Mouse (Mus musculus): ENCODE results near the gene Anks1b. TPM values are rescaled to one million over a fixed set of nuclear protein-coding genes. Genes with fewer than 3 reads are reported as not detected.

Anks1b gene
- polyA plus RNA-seq, 1 experiment from 2014 or later: 1.8 TPM

DNA sequence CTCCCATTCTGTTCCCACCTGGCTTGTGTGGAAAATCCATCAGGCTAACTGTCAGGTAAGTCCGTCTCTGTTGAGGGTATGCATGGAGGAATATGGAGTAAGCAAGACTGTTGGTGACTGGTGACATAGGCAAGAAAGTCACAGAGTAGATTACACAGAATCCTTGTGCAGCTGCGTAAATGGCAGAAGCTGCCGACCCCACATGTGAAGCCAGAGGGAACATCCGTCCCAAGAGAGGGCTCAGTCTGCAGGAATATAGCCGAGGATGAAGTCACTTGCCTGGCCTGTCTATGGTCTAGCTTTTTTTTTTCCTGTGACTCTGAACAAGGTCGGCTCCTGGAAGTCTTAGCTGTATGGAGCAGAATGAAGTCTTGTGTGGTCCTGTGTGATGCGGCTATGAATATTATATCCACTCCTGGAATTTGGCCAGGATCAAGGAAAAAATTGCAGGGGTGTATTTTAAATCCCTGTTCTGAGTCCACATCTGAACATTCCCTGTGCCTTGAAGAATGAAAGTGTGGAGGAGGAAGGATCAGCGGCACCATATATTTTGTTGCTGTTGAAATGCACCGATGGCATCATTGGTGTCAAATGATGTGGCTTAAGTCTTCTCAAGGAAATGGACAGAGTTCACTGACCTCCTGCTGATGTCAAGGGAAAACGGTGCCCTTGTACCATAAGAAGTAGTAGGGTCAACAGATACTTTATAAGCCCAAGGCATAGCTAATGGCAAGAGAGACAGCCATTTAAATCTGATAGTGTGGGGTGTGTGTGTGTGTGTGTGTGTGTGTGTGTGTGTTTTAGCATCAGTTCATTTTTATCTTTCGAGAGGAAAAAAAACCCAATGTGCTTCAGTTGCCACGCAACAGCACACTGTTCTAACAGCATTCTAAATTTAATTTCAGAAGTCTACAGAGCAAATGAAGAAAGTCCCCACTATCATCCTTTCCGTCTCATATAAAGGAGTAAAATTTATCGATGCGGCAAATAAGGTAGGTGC lies 1067.5 kb downstream of the Anks1b start:
- no peak overlapping the region for H3K9ac ChIP-seq (ENCODE audit: low read length)
- no peak overlapping the region for H3K4me2 ChIP-seq (replicated peaks; ENCODE audit: low read depth)
- no peaks in the 10 kb centered on the region for H3K36me3 ChIP-seq (ENCODE audit: control insufficient read depth, insufficient read depth, low read length)
- ATAC-seq (ENCODE audit: low FRiP score, low TSS enrichment): no peak
- H3K27me3 ChIP-seq (ENCODE audit: control insufficient read depth, insufficient read depth, low read length): no peaks in the 10 kb centered on the region
- TF ChIP-seq CTCF (IDR thresholded peaks at IDR 0.05; ENCODE audit: low read depth) (no peak), EP300 (optimal IDR thresholded peaks at IDR 0.05) (no peak)
- no peaks in the 10 kb centered on the region for H3K4me1 ChIP-seq (replicated peaks; ENCODE audit: control insufficient read depth, insufficient read depth)
- WGBS: 72% methylated on average over 15 of the region's 15 CpGs
- no peak overlapping the region for H3K4me3 ChIP-seq (ENCODE audit: low read depth, low read length)
- H3K27ac ChIP-seq (replicated peaks): no peak overlapping the region
- no peaks in the 10 kb centered on the region for H3K9me3 ChIP-seq (ENCODE audit: control insufficient read depth, low read length)
- no peak for DNase-seq (ENCODE audit: low spot score)

DNA sequence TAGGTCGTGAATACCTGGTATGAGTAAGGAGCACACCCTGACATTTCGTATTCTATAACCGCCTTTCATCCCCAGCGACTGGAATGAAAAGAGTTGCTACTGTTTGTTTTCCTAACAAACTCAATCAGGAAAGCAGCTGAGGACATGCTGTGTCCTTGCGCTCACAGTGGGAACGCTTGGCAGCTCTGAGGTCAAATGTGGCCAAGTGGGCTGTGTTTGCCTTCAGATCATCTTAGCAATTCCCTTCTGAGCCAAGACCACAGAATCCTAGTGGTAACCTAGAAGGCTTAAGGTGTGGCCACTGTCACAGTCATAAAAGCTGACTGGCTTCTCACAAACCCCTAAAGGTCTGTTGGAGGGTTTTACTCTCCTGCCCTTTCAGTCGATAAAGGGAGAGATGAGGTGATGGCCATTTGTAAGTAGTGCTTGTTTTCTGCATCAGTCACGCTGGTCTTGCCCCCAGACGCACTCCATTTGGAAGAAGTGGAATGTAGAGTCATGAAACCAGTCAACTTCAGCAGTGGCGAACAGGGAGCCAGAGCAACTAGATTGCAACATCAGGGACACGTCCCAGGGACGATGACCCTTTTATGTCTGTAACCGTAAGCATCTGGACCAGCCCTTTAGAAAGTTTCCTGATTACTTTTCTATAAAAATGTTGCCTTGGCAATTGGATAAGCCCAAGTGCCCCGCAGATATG lies 1068.8 kb downstream of the Anks1b start:
- Histone ChIP-seq H3K9ac (ENCODE audit: low read length) (no peak overlapping the region), H3K4me3 (ENCODE audit: low read depth, low read length) (no peak overlapping the region), H3K9me3 (ENCODE audit: control insufficient read depth, low read length) (no peaks in the 10 kb centered on the region), H3K4me2 (replicated peaks; ENCODE audit: low read depth) (no peak overlapping the region), H3K4me1 (replicated peaks; ENCODE audit: control insufficient read depth, insufficient read depth) (no peaks in the 10 kb centered on the region), H3K27me3 (ENCODE audit: control insufficient read depth, insufficient read depth, low read length) (no peaks in the 10 kb centered on the region), H3K36me3 (ENCODE audit: control insufficient read depth, insufficient read depth, low read length) (no peaks in the 10 kb centered on the region), H3K27ac (replicated peaks) (no peak overlapping the region)
- ATAC-seq (ENCODE audit: low FRiP score, low TSS enrichment) (no peak), DNase-seq (ENCODE audit: low spot score) (no peak)
- 78% methylated on average over 14 of the region's 14 CpGs for WGBS
- TF ChIP-seq CTCF (IDR thresholded peaks at IDR 0.05; ENCODE audit: low read depth): no peak
- TF ChIP-seq EP300 (optimal IDR thresholded peaks at IDR 0.05): no peak

DNA sequence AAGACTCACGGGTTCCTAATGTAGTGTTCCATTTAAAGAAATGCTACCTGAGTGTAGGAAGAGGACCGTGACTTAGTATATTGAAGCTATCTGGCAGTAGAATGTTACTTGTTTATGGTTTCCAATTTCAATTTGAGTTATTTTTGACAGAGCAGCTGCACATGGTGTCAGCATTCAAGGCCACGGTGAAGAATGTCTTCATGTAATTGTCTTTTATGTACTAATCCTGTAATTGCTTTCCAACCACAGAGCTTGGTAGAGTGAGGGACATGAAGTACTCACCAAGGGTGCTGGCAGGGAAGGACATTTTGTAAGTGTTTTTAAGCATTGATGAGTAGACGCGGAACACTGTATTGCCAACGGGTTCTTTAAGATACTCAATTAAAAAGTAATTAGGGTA lies 1073.7 kb downstream of the Anks1b start:
- no peak for TF ChIP-seq CTCF (IDR thresholded peaks at IDR 0.05; ENCODE audit: low read depth)
- TF ChIP-seq EP300 (optimal IDR thresholded peaks at IDR 0.05): no peak
- 77% methylated on average over 6 of the region's 6 CpGs for WGBS
- no peak for DNase-seq (ENCODE audit: low spot score)
- ATAC-seq (ENCODE audit: low FRiP score, low TSS enrichment): no peak
- no peaks in the 10 kb centered on the region for H3K27me3 ChIP-seq (ENCODE audit: control insufficient read depth, insufficient read depth, low read length)
- H3K4me1 ChIP-seq (replicated peaks; ENCODE audit: control insufficient read depth, insufficient read depth): no peaks in the 10 kb centered on the region
- H3K9ac ChIP-seq (ENCODE audit: low read length): no peak overlapping the region
- H3K4me2 ChIP-seq (replicated peaks; ENCODE audit: low read depth): no peak overlapping the region
- H3K9me3 ChIP-seq (ENCODE audit: control insufficient read depth, low read length): no peaks in the 10 kb centered on the region
- H3K27ac ChIP-seq (replicated peaks): no peak overlapping the region
- no peak overlapping the region for H3K4me3 ChIP-seq (ENCODE audit: low read depth, low read length)
- H3K36me3 ChIP-seq (ENCODE audit: control insufficient read depth, insufficient read depth, low read length): no peaks in the 10 kb centered on the region

DNA sequence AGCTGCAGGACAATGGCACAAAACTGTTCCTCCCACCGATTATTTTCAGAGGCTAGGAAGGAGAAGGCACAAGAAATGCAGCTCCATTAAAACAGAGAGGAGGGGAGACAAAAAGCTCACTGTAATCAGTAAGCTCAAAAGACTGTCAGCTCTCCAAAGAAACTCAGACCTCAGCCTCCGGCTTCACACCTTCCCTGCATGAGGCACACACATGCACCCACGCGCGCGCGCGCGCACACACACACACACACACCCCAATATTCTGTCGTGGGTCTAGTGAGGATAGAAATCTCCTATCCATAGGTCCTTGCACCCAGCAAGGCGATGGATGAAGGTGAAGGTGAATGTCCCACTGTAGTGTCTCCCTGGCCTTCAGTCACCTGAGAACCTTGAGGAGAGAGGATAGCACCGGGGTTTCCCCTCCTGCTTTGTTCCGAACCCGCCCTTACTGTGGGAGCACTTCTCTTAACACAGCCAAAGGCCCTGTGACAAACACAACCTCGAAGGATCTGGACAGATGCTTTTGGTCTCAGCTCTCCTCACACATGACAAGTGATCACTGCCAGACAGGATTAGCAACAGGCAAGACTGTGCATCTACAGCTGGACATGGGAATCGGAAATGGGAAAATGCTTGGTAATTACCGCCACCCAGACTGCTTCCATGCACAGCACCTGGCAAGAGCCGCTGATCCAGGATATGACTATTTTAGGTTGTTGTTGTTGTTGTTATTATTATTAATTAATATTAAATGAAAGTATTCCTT lies 1074.5 kb downstream of the Anks1b start:
- ATAC-seq (ENCODE audit: low FRiP score, low TSS enrichment) (no peak), DNase-seq (ENCODE audit: low spot score) (no peak)
- H3K4me3 ChIP-seq (ENCODE audit: low read depth, low read length): no peak overlapping the region
- no peaks in the 10 kb centered on the region for H3K4me1 ChIP-seq (replicated peaks; ENCODE audit: control insufficient read depth, insufficient read depth)
- TF ChIP-seq EP300 (optimal IDR thresholded peaks at IDR 0.05): no peak
- TF ChIP-seq CTCF (IDR thresholded peaks at IDR 0.05; ENCODE audit: low read depth): no peak
- H3K9ac ChIP-seq (ENCODE audit: low read length): no peak overlapping the region
- no peaks in the 10 kb centered on the region for H3K36me3 ChIP-seq (ENCODE audit: control insufficient read depth, insufficient read depth, low read length)
- H3K9me3 ChIP-seq (ENCODE audit: control insufficient read depth, low read length): no peaks in the 10 kb centered on the region
- 80% methylated on average over 18 of the region's 18 CpGs for WGBS
- H3K27me3 ChIP-seq (ENCODE audit: control insufficient read depth, insufficient read depth, low read length): no peaks in the 10 kb centered on the region
- H3K4me2 ChIP-seq (replicated peaks; ENCODE audit: low read depth): no peak overlapping the region
- H3K27ac ChIP-seq (replicated peaks): no peak overlapping the region

DNA sequence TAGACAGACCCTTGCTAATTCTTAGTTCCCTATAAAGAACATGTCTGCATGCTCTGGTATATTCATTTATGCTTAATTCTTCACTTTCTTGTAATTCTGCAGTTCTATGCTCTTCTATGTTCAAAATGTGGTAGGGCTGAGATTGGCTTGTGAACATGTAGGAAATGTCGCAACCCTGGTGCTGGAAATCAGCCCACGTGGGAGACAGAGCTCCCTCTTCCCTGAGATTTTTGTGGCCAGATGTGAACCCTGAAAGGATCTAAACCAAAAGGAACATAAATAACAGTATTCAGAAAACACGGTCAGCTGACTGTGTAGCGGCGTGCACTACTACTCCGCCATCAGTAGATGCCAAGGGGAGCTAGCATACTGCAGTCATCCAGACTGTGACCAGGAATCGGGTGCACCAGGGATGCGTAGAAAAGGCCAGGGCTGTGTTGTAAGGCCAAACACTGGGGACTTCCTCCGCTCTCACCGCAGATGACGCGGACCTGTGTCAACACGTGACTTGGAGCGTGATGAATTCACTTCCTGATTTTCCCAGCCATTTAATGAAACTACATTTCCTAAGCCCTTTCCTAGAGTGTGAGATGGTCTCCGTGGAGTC lies 1079.9 kb downstream of the Anks1b start:
- H3K4me2 ChIP-seq (replicated peaks; ENCODE audit: low read depth): no peak overlapping the region
- 86% methylated on average over 15 of the region's 15 CpGs for WGBS
- no peak for DNase-seq (ENCODE audit: low spot score)
- no peak overlapping the region for H3K9ac ChIP-seq (ENCODE audit: low read length)
- TF ChIP-seq EP300 (optimal IDR thresholded peaks at IDR 0.05) (no peak), CTCF (IDR thresholded peaks at IDR 0.05; ENCODE audit: low read depth) (no peak)
- no peaks in the 10 kb centered on the region for H3K9me3 ChIP-seq (ENCODE audit: control insufficient read depth, low read length)
- H3K36me3 ChIP-seq (ENCODE audit: control insufficient read depth, insufficient read depth, low read length): no peaks in the 10 kb centered on the region
- no peaks in the 10 kb centered on the region for H3K4me1 ChIP-seq (replicated peaks; ENCODE audit: control insufficient read depth, insufficient read depth)
- ATAC-seq (ENCODE audit: low FRiP score, low TSS enrichment): no peak
- H3K27me3 ChIP-seq (ENCODE audit: control insufficient read depth, insufficient read depth, low read length): no peaks in the 10 kb centered on the region
- no peak overlapping the region for H3K27ac ChIP-seq (replicated peaks)
- no peak overlapping the region for H3K4me3 ChIP-seq (ENCODE audit: low read depth, low read length)
